Mouse (Mus musculus) forebrain, embryonic 11.5 days (tissue): ENCODE measurements around the gene Camsap2. TPM values are rescaled to one million over a fixed set of nuclear protein-coding genes. Genes with fewer than 3 reads are reported as not detected.

Source experiments
- ATAC-seq: fragments of 200-750 bp; cut with Nextera tagmentation; replicated peaks from 2 replicates; pipeline ENCODE4 v1.8.0; 2017; ENCODE audit warnings: moderate TSS enrichment; ENCODE audit not compliant: low FRiP score
- DNase-seq: peaks from one replicate; pipeline ENCODE4 v3.0.0-alpha.2; 2017; ENCODE audit warnings: low spot score
- H3K27ac ChIP-seq: fragments of 300-500 bp; sonication (generic); 2 replicates; pipeline ENCODE4 v1.5.1; 2014; ENCODE audit warnings: low read depth, low read length
- H3K27me3 ChIP-seq: fragments of 300-500 bp; sonication (generic); 2 replicates; pipeline ENCODE4 v1.6.1; 2014; ENCODE audit warnings: mild to moderate bottlenecking, low read length, mixed read lengths; ENCODE audit not compliant: control insufficient read depth, insufficient read depth
- H3K36me3 ChIP-seq: fragments of 300-500 bp; sonication (generic); 2 replicates; pipeline ENCODE4 v1.6.1; 2014; ENCODE audit warnings: mild to moderate bottlenecking, low read length, moderate library complexity, mixed read lengths; ENCODE audit not compliant: control insufficient read depth, insufficient read depth
- H3K4me1 ChIP-seq: fragments of 300-500 bp; sonication (generic); replicated peaks from 2 replicates; pipeline ENCODE4 v1.6.1; 2014; ENCODE audit warnings: low read length, mixed read lengths; ENCODE audit not compliant: control insufficient read depth, insufficient read depth
- H3K4me2 ChIP-seq: fragments of 300-500 bp; sonication (generic); 2 replicates; pipeline ENCODE4 v1.6.1; 2014; ENCODE audit warnings: low read depth, mild to moderate bottlenecking, low read length, moderate library complexity, mixed read lengths; ENCODE audit not compliant: severe bottlenecking
- H3K4me3 ChIP-seq: fragments of 300-500 bp; sonication (generic); 2 replicates; pipeline ENCODE4 v1.5.1; 2014; ENCODE audit warnings: low read depth, low read length
- H3K9ac ChIP-seq: fragments of 300-500 bp; sonication (generic); 2 replicates; pipeline ENCODE4 v1.6.1; 2014; ENCODE audit warnings: low read length
- H3K9me3 ChIP-seq: fragments of 300-500 bp; sonication (generic); 2 replicates; pipeline ENCODE4 v1.6.1; 2016; ENCODE audit warnings: low read length, mixed read lengths; ENCODE audit not compliant: control insufficient read depth
- WGBS: fragments of 180-500 bp; shearing (Covaris S2); extraction: QIAGEN DNeasy Blood & Tissue Kit; methylation state at CpG from one replicate; pipeline ENCODE4 v1.1.7; 2014; 5-methylcytosine and 5-hydroxymethylcytosine counted together
- polyA plus RNA-seq: library from polyadenylated mRNA; unstranded; fragments of >200 nt; fragmentation: Nextera tagmentation; extraction: Ambion mirVana; gene quantifications from 2 replicates; pipeline ENCODE4 v1.2.1, GENCODE M21; 2014

The Camsap2 gene
- polyA plus RNA-seq, 1 experiment from 2014 or later = 29.1 TPM

- Histone ChIP-seq H3K36me3 (peaks cover 14% of the 10 kb centered on the region), H3K27ac (no peak overlapping the region), H3K27me3 (no peaks in the 10 kb centered on the region), H3K9ac (no peak overlapping the region), H3K9me3 (no peaks in the 10 kb centered on the region), H3K4me1 (peaks cover 7% of the 10 kb centered on the region), H3K4me3 (no peak overlapping the region), H3K4me2 (no peak overlapping the region)
- DNase-seq (no peak), ATAC-seq (no peak)
- 91% methylated on average over 10 of the region's 10 CpGs for WGBS
These were observed 122.1 kb downstream of the Camsap2 start for GRCm38 (mm10) chr1:136223758-136224342.

GRCm38 (mm10) chr1:136222386-136222785, 123.5 kb downstream of the Camsap2 start:
- Histone ChIP-seq H3K9me3 (no peaks in the 10 kb centered on the region), H3K4me2 (no peak overlapping the region), H3K9ac (no peak overlapping the region), H3K27ac (no peak overlapping the region), H3K4me3 (no peak overlapping the region), H3K27me3 (no peaks in the 10 kb centered on the region), H3K36me3 (peaks cover 17% of the 10 kb centered on the region), H3K4me1 (no peaks in the 10 kb centered on the region)
- 93% methylated on average over 10 of the region's 10 CpGs for WGBS
- DNase-seq (no peak), ATAC-seq (no peak)

- Histone ChIP-seq H3K4me1 (no peaks in the 10 kb centered on the region), H3K9me3 (no peaks in the 10 kb centered on the region), H3K36me3 (peaks cover 20% of the 10 kb centered on the region), H3K27ac (no peak overlapping the region), H3K27me3 (no peaks in the 10 kb centered on the region), H3K9ac (no peak overlapping the region), H3K4me2 (no peak overlapping the region), H3K4me3 (no peak overlapping the region)
- ATAC-seq (no peak), DNase-seq (no peak)
- WGBS = 86% methylated on average over 10 of the region's 10 CpGs
These were observed 125.7 kb downstream of the Camsap2 start for GRCm38 (mm10) chr1:136220037-136220871.

Other genes starting within 250 kb of the Camsap2 start
- gene Kif21b, start 214.7 kb downstream of the Camsap2 start, polyA plus RNA-seq = 16.4 and 19.1 TPM in 2 replicates
- 0.41 TPM in 1 of 2 replicates, not detected in the other for gene Mroh3, start 133.3 kb downstream of the Camsap2 start, polyA plus RNA-seq
- gene Inava, start 111.8 kb downstream of the Camsap2 start, polyA plus RNA-seq = 19.5 and 19.8 TPM in 2 replicates
- gene Gpr25, start 85.2 kb downstream of the Camsap2 start, polyA plus RNA-seq = not detected in 2 replicates
- gene Ddx59, start 69.2 kb upstream of the Camsap2 start, polyA plus RNA-seq = 19.2 and 21.7 TPM in 2 replicates
- 11.3 and 12.8 TPM in 2 replicates for gene Kif14, start 120.2 kb upstream of the Camsap2 start, polyA plus RNA-seq